Mouse (Mus musculus) liver, adult 2 months (tissue): ENCODE data around the gene Nop14.
"Not testable (repeated sequence)": the region's sequence is repeated elsewhere in the genome, so short reads cannot be mapped to it uniquely, and the experiment has no call there.

ENCODE experiments used
- CTCF ChIP-seq: fragments of 200-500 bp; IDR thresholded peaks from 2 replicates; pipeline ENCODE4 v1.5.1; 2011; ENCODE audit warnings: low read depth, low read length, control low read depth
- POLR2A ChIP-seq: fragments of 200-500 bp; IDR thresholded peaks from 2 replicates; pipeline ENCODE4 v1.6.1; 2011; ENCODE audit warnings: low read length, control low read depth; ENCODE audit not compliant: insufficient read depth; ENCODE audit errors: extremely low read depth

GRCm38 (mm10) chr5:34592224-34592623 lies 67.7 kb downstream of the Nop14 start:
- not testable (repeated sequence) for TF ChIP-seq CTCF, POLR2A
